Mouse (Mus musculus) liver, adult (tissue): ENCODE measurements around the gene Cdc42ep2.
A peak's percentile ranks its signal among the peaks of the same experiment; 100 is the strongest.

ENCODE experiments used
- GATA4 ChIP-seq: IDR thresholded peaks from 2 replicates; pipeline ENCODE4 v1.6.1; 2014; ENCODE audit warnings: mild to moderate bottlenecking, low read length; ENCODE audit not compliant: insufficient replicate concordance

Cdc42ep2 gene

GRCm38 (mm10) chr19:5924713-5925093 is at the start of gene Cdc42ep2:
Gene Cdc42ep2 (minus strand): TSS chr19:5924816.
- no peak; the same call in 1 of the 2 replicates for TF ChIP-seq GATA4

- no peak for TF ChIP-seq GATA4
These were observed 43.0 kb upstream of the Cdc42ep2 start for GRCm38 (mm10) chr19:5967664-5968063.

- no peak for TF ChIP-seq GATA4
These were observed 42.2 kb upstream of the Cdc42ep2 start for GRCm38 (mm10) chr19:5966786-5967185.

- TF ChIP-seq GATA4, result no peak
These were observed 41.3 kb upstream of the Cdc42ep2 start for GRCm38 (mm10) chr19:5965910-5966309.

GRCm38 (mm10) chr19:5965280-5965679 is 40.7 kb upstream of the Cdc42ep2 start:
- no peak for TF ChIP-seq GATA4

- no peak for TF ChIP-seq GATA4
These were observed 40.2 kb upstream of the Cdc42ep2 start for GRCm38 (mm10) chr19:5964804-5965203.

GRCm38 (mm10) chr19:5963883-5964562 is 39.4 kb upstream of the Cdc42ep2 start, which contains the start of gene Pola2:
Gene Pola2 (minus strand): TSS chr19:5964202.
- TF ChIP-seq GATA4, result no peak; the same call in 1 of the 2 replicates

- TF ChIP-seq GATA4, result no peak
These were observed 38.0 kb upstream of the Cdc42ep2 start for GRCm38 (mm10) chr19:5962651-5963050.

- TF ChIP-seq GATA4, result no peak
These were observed 32.8 kb upstream of the Cdc42ep2 start for GRCm38 (mm10) chr19:5957371-5957770.

- no peak for TF ChIP-seq GATA4
These were observed 32.1 kb upstream of the Cdc42ep2 start for GRCm38 (mm10) chr19:5956685-5957084.

- peak; percentile 85; the same call in 1 of the 2 replicates for TF ChIP-seq GATA4
These were observed 31.4 kb upstream of the Cdc42ep2 start for GRCm38 (mm10) chr19:5955704-5956670.

GRCm38 (mm10) chr19:5954936-5955335 is 30.3 kb upstream of the Cdc42ep2 start:
- no peak for TF ChIP-seq GATA4

- no peak for TF ChIP-seq GATA4
These were observed 29.6 kb upstream of the Cdc42ep2 start for GRCm38 (mm10) chr19:5954031-5954710.

GRCm38 (mm10) chr19:5953201-5953770 is 28.7 kb upstream of the Cdc42ep2 start:
- TF ChIP-seq GATA4, result no peak
